Mouse (Mus musculus): ENCODE data around the gene Echdc3.

GRCm38 (mm10) chr2:6257146-6257545, 44.3 kb upstream of the Echdc3 start:
- TF ChIP-seq GATA1 (IDR thresholded peaks at IDR 0.05; ENCODE audit: borderline replicate concordance, low read length) (no peak), FLI1 (IDR thresholded peaks at IDR 0.05; ENCODE audit: low read length) (no peak)
